9 mouse cellular contexts compared by ENCODE assay signal in the genomic region with DNA sequence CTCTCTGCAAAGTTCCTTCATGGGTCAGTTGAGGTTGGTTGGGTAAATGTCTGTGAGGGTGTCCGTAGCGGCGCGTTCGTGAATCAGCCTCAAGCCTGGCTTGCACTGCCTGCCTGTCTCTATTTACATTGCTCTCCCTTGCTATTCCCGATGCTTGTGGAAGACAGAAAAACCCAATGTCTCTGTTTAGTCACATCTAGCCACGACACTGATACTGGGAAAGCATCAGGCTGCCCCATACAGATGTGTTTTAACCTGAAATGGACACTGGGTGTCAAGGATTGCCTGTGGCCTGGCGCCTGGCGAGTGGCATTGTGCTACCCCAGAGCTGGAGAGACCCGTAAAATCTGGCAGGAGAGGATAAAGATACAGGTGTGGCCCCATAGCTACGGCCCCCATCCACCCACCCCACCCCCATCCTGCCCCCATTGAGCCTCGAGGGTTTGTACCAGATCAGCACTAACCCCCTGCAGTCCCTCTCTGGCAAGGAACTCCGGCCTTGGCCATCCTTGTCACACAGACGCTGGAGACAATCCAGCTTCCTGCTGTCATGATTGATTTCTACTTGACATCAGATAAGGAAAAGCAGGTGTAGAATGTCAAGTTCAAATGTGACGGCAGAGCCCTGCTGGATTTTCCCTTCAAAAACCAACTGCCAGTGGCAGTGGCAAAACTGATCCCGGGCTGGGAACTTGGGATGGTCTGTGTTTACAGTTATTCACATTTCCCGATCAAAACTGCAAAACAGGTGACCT.
A peak's percentile ranks its signal among the peaks of the same experiment; 100 is the strongest.
DNase-seq lines count a peak whose midpoint lies in the region; ATAC-seq and TF ChIP-seq lines count a peak whose summit lies in the region.
"Had no signal": no experiment of that assay in that cellular context is flagged by ENCODE, and none has a peak within 500 bp of the region (broad histone marks: within the 10 kb centered on the region; RNA-seq: fewer than 3 reads in every experiment).

No protein-coding gene starts in this region.

- TF ChIP-seq CTCF in kidney, postnatal 0 days (IDR thresholded peaks at IDR 0.05; ENCODE audit: low read depth), result no peak

- H3K27me3 ChIP-seq in kidney, postnatal 0 days (ENCODE audit: insufficient read depth, low read length), result peaks cover 8% of the 10 kb centered on the region; the same call in 1 of the 2 replicates
- H3K27me3 ChIP-seq in embryonic facial prominence, embryonic 10.5 days (replicated peaks; ENCODE audit: low read depth, poor library complexity, severe bottlenecking), result peaks cover 68% of the 10 kb centered on the region
- peaks cover 11% of the 10 kb centered on the region; the same call in 1 of the 2 replicates for H3K27me3 ChIP-seq in intestine, embryonic 16.5 days (replicated peaks; ENCODE audit: control insufficient read depth, insufficient read depth, low read length)
- peaks cover 16% of the 10 kb centered on the region for H3K27me3 ChIP-seq in neural tube, embryonic 11.5 days (ENCODE audit: control insufficient read depth, insufficient read depth, low read length)

- ATAC-seq in kidney, postnatal 0 days (replicated peaks; ENCODE audit: low FRiP score, low read depth), result no peak
- no peak for ATAC-seq in intestine, embryonic 16.5 days
- ATAC-seq in neural tube, embryonic 11.5 days (ENCODE audit: insufficient read depth, low FRiP score, low TSS enrichment), result no peak

- no peaks in the 10 kb centered on the region for H3K9me3 ChIP-seq in kidney, postnatal 0 days (replicated peaks; ENCODE audit: low read length)
- no peaks in the 10 kb centered on the region for H3K9me3 ChIP-seq in embryonic facial prominence, embryonic 10.5 days
- no peaks in the 10 kb centered on the region for H3K9me3 ChIP-seq in intestine, embryonic 16.5 days (ENCODE audit: control insufficient read depth, low read length)
- H3K9me3 ChIP-seq in neural tube, embryonic 11.5 days (ENCODE audit: control insufficient read depth, low read length), result no peaks in the 10 kb centered on the region

- H3K4me1 ChIP-seq in kidney, postnatal 0 days (replicated peaks; ENCODE audit: insufficient read depth, low read length), result no peaks in the 10 kb centered on the region; the same call in 1 of the 2 replicates
- peaks cover 24% of the 10 kb centered on the region for H3K4me1 ChIP-seq in embryonic facial prominence, embryonic 10.5 days
- H3K4me1 ChIP-seq in intestine, embryonic 16.5 days (ENCODE audit: control insufficient read depth, insufficient read depth, low read length), result 0 out of 2 replicates have a peak, but pooled peaks cover 8% of the 10 kb centered on the region
- H3K4me1 ChIP-seq in neural tube, embryonic 11.5 days (ENCODE audit: control insufficient read depth, insufficient read depth, low read length), result peaks cover 3% of the 10 kb centered on the region; the same call in 1 of the 2 replicates

- H3K4me2 ChIP-seq in kidney, postnatal 0 days (ENCODE audit: low read length), result peak overlapping the region; percentile 66
- peak overlapping the region; percentile 73 for H3K4me2 ChIP-seq in intestine, embryonic 16.5 days (ENCODE audit: low read depth, low read length)
- H3K4me2 ChIP-seq in neural tube, embryonic 11.5 days (ENCODE audit: low read depth), result peak overlapping the region; percentile 43

- H3K9ac ChIP-seq in kidney, postnatal 0 days (ENCODE audit: low read depth, low read length), result no peak overlapping the region
- H3K9ac ChIP-seq in intestine, embryonic 16.5 days (ENCODE audit: low read depth, low read length), result 0 out of 2 replicates have a peak overlapping the region, but pooled peaks have one; percentile 3
- H3K9ac ChIP-seq in neural tube, embryonic 11.5 days (ENCODE audit: low read length), result no peak overlapping the region

- DNase-seq in kidney, postnatal 0 days (ENCODE audit: low spot score), result no peak
- no peak for DNase-seq in kidney, postnatal 4 days
- DNase-seq in embryonic facial prominence, embryonic 10.5 days (ENCODE audit: low spot score), result no peak
- DNase-seq in neural tube, embryonic 11.5 days (ENCODE audit: low spot score), result no peak
- no peak for DNase-seq in left cerebral cortex, postnatal 14 days (ENCODE audit: low spot score in 2 of 2)
- no peak for DNase-seq in layer of hippocampus, adult 9-10 months (ENCODE audit: low spot score)
- no peak for DNase-seq in lung, postnatal 4 days
- DNase-seq: layer of hippocampus, postnatal 36 days had no signal

- H3K4me3 ChIP-seq in kidney, postnatal 0 days (replicated peaks; ENCODE audit: low read depth, low read length), result peak overlapping the region; percentile 32
- H3K4me3 ChIP-seq in embryonic facial prominence, embryonic 10.5 days, result peak overlapping the region; percentile 48
- H3K4me3 ChIP-seq in intestine, embryonic 16.5 days (ENCODE audit: low read length), result peak overlapping the region; percentile 30
- no peak overlapping the region for H3K4me3 ChIP-seq in neural tube, embryonic 11.5 days (ENCODE audit: low read depth, low read length)

- intact Hi-C loops in left cerebral cortex, postnatal 14 days (cut with DNase I), result loop anchor here (5.0 kb wide), 1 partner anchor 37 kb away; no protein-coding TSS in a partner anchor

- H3K27ac ChIP-seq in kidney, postnatal 0 days, result no peak overlapping the region
- H3K27ac ChIP-seq in embryonic facial prominence, embryonic 10.5 days (replicated peaks), result no peak overlapping the region
- H3K27ac ChIP-seq in intestine, embryonic 16.5 days (ENCODE audit: low read length), result no peak overlapping the region
- no peak overlapping the region for H3K27ac ChIP-seq in neural tube, embryonic 11.5 days (ENCODE audit: low read depth, low read length)

- no peaks in the 10 kb centered on the region for H3K36me3 ChIP-seq in kidney, postnatal 0 days (ENCODE audit: insufficient read depth, low read length)
- no peaks in the 10 kb centered on the region for H3K36me3 ChIP-seq in embryonic facial prominence, embryonic 10.5 days (replicated peaks)
- no peaks in the 10 kb centered on the region for H3K36me3 ChIP-seq in intestine, embryonic 16.5 days (ENCODE audit: control insufficient read depth, insufficient read depth, low read length)
- H3K36me3 ChIP-seq in neural tube, embryonic 11.5 days (ENCODE audit: control insufficient read depth, insufficient read depth, low read length), result no peaks in the 10 kb centered on the region

- WGBS in kidney, postnatal 0 days, result 15% methylated on average over 17 of the region's 17 CpGs
- 20% methylated on average over 17 of the region's 17 CpGs for WGBS in embryonic facial prominence, embryonic 10.5 days
- WGBS in intestine, embryonic 16.5 days, result 17% methylated on average over 17 of the region's 17 CpGs
- WGBS in neural tube, embryonic 11.5 days, result 18% methylated on average over 17 of the region's 17 CpGs
